Mouse (Mus musculus): ENCODE measurements around the gene Gm3460. TPM values are rescaled to one million over a fixed set of nuclear protein-coding genes. Genes with fewer than 3 reads are reported as not detected.
"Not testable (repeated sequence)": the region's sequence is repeated elsewhere in the genome, so short reads cannot be mapped to it uniquely, and the experiment has no call there.

The Gm3460 gene
- total RNA-seq (2012; rRNA removed), result not detected in 2 replicates
- not detected for polyA plus RNA-seq (2012; ENCODE audit: insufficient read depth in 1 of 2, insufficient read length in 2 of 2, low read depth in 1 of 2, low replicate concordance in 2 of 2, missing spikeins in 1 of 2)

- not testable (repeated sequence) for H3K4me3 ChIP-seq (ENCODE audit: control insufficient read depth in 1 of 2, insufficient read depth in 1 of 2, low read depth in 2 of 2, low read length in 2 of 2)
Measured at GRCm38 (mm10) chr14:6622318-6622717, at the start of gene Gm3460. TSS of gene Gm3460 (minus strand) at chr14:6622418.

GRCm38 (mm10) chr14:6606436-6606835 lies 15.8 kb downstream of the Gm3460 start:
- not testable (repeated sequence) for H3K9me3 ChIP-seq (replicated peaks; ENCODE audit: insufficient read depth, low read length)

More at GRCm38 (mm10) chr14:6622318-6622717, at the start of gene Gm3460:
- DNase-seq (ENCODE audit: low read depth, low spot score); H3K9me3 ChIP-seq (replicated peaks; ENCODE audit: insufficient read depth, low read length); H3K4me1 ChIP-seq (ENCODE audit: control insufficient read depth in 1 of 2, insufficient read depth in 2 of 2, low read length in 2 of 2); H3K36me3 ChIP-seq (ENCODE audit: control insufficient read depth in 1 of 2, insufficient read depth in 2 of 2, low read length in 2 of 2); H3K79me2 ChIP-seq (ENCODE audit: control insufficient read depth, insufficient read depth, low read length, poor library complexity); H3K27me3 ChIP-seq (ENCODE audit: control insufficient read depth in 1 of 2, insufficient read depth in 2 of 2, low read length in 2 of 2); H3K9ac ChIP-seq (ENCODE audit: control insufficient read depth, low read depth, low read length, poor library complexity, severe bottlenecking); H3K27ac ChIP-seq (ENCODE audit: control insufficient read depth, low read depth, low read length): not testable (repeated sequence)

GRCm38 (mm10) chr14:6605004-6605403 lies 17.2 kb downstream of the Gm3460 start:
- not testable (repeated sequence) for H3K9me3 ChIP-seq (replicated peaks; ENCODE audit: insufficient read depth, low read length); H3K36me3 ChIP-seq (ENCODE audit: control insufficient read depth in 1 of 2, insufficient read depth in 2 of 2, low read length in 2 of 2); H3K4me1 ChIP-seq (ENCODE audit: control insufficient read depth in 1 of 2, insufficient read depth in 2 of 2, low read length in 2 of 2); H3K4me3 ChIP-seq (ENCODE audit: control insufficient read depth in 1 of 2, insufficient read depth in 1 of 2, low read depth in 2 of 2, low read length in 2 of 2); H3K27me3 ChIP-seq (ENCODE audit: control insufficient read depth in 1 of 2, insufficient read depth in 2 of 2, low read length in 2 of 2); DNase-seq (ENCODE audit: low read depth, low spot score); H3K9ac ChIP-seq (ENCODE audit: control insufficient read depth, low read depth, low read length, poor library complexity, severe bottlenecking); H3K27ac ChIP-seq (ENCODE audit: control insufficient read depth, low read depth, low read length); H3K79me2 ChIP-seq (ENCODE audit: control insufficient read depth, insufficient read depth, low read length, poor library complexity)

More at GRCm38 (mm10) chr14:6606436-6606835, 15.8 kb downstream of the Gm3460 start:
- H3K4me3 ChIP-seq (ENCODE audit: control insufficient read depth in 1 of 2, insufficient read depth in 1 of 2, low read depth in 2 of 2, low read length in 2 of 2); H3K4me1 ChIP-seq (ENCODE audit: control insufficient read depth in 1 of 2, insufficient read depth in 2 of 2, low read length in 2 of 2); H3K27ac ChIP-seq (ENCODE audit: control insufficient read depth, low read depth, low read length); H3K79me2 ChIP-seq (ENCODE audit: control insufficient read depth, insufficient read depth, low read length, poor library complexity); H3K36me3 ChIP-seq (ENCODE audit: control insufficient read depth in 1 of 2, insufficient read depth in 2 of 2, low read length in 2 of 2); H3K27me3 ChIP-seq (ENCODE audit: control insufficient read depth in 1 of 2, insufficient read depth in 2 of 2, low read length in 2 of 2); H3K9ac ChIP-seq (ENCODE audit: control insufficient read depth, low read depth, low read length, poor library complexity, severe bottlenecking); DNase-seq (ENCODE audit: low read depth, low spot score): not testable (repeated sequence)

DNA sequence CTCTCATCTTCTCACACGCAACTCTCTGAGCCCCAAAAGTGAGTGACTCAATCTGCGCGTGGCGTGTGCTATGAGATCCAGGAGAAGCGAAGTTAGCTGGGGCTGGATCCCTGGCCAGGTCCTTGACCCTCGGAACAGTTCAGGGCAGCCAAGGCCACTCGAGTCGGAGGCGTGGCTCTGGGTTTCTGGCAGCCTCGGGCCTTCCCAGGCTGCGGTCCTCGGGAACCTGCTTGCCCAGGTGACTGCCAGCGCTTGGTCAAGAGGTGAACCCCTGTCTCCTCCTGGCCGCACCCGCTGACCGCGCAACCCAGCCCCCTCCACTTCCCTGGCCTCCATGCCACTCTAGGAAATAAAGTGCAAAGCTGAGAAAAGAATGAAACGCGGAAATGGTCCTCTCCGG lies 17.7 kb downstream of the Gm3460 start:
- H3K9me3 ChIP-seq (replicated peaks; ENCODE audit: insufficient read depth, low read length); H3K4me3 ChIP-seq (ENCODE audit: control insufficient read depth in 1 of 2, insufficient read depth in 1 of 2, low read depth in 2 of 2, low read length in 2 of 2); H3K9ac ChIP-seq (ENCODE audit: control insufficient read depth, low read depth, low read length, poor library complexity, severe bottlenecking); H3K27me3 ChIP-seq (ENCODE audit: control insufficient read depth in 1 of 2, insufficient read depth in 2 of 2, low read length in 2 of 2); H3K36me3 ChIP-seq (ENCODE audit: control insufficient read depth in 1 of 2, insufficient read depth in 2 of 2, low read length in 2 of 2); DNase-seq (ENCODE audit: low read depth, low spot score); H3K4me1 ChIP-seq (ENCODE audit: control insufficient read depth in 1 of 2, insufficient read depth in 2 of 2, low read length in 2 of 2); H3K79me2 ChIP-seq (ENCODE audit: control insufficient read depth, insufficient read depth, low read length, poor library complexity); H3K27ac ChIP-seq (ENCODE audit: control insufficient read depth, low read depth, low read length): not testable (repeated sequence)

GRCm38 (mm10) chr14:6590513-6590912 lies 31.7 kb downstream of the Gm3460 start, which contains the start of gene Gm3629:
TSS of gene Gm3629 (minus strand) at chr14:6590613.
- not testable (repeated sequence) for H3K4me1 ChIP-seq (ENCODE audit: control insufficient read depth in 1 of 2, insufficient read depth in 2 of 2, low read length in 2 of 2); H3K27me3 ChIP-seq (ENCODE audit: control insufficient read depth in 1 of 2, insufficient read depth in 2 of 2, low read length in 2 of 2); H3K9me3 ChIP-seq (replicated peaks; ENCODE audit: insufficient read depth, low read length); H3K4me3 ChIP-seq (ENCODE audit: control insufficient read depth in 1 of 2, insufficient read depth in 1 of 2, low read depth in 2 of 2, low read length in 2 of 2); H3K9ac ChIP-seq (ENCODE audit: control insufficient read depth, low read depth, low read length, poor library complexity, severe bottlenecking); DNase-seq (ENCODE audit: low read depth, low spot score); H3K79me2 ChIP-seq (ENCODE audit: control insufficient read depth, insufficient read depth, low read length, poor library complexity); H3K36me3 ChIP-seq (ENCODE audit: control insufficient read depth in 1 of 2, insufficient read depth in 2 of 2, low read length in 2 of 2); H3K27ac ChIP-seq (ENCODE audit: control insufficient read depth, low read depth, low read length)

Other genes starting within 250 kb of the Gm3460 start
- not detected in 2 replicates for gene Gm16440, start 232.1 kb downstream of the Gm3460 start, total RNA-seq (2012; rRNA removed)
- gene Gm16440, start 232.1 kb downstream of the Gm3460 start, polyA plus RNA-seq (2012; ENCODE audit: insufficient read depth in 1 of 2, insufficient read length in 2 of 2, low read depth in 1 of 2, low replicate concordance in 2 of 2, missing spikeins in 1 of 2), result not detected
- gene Gm3591, start 209.9 kb downstream of the Gm3460 start, total RNA-seq (2012; rRNA removed), result not detected in 2 replicates
- gene Gm3591, start 209.9 kb downstream of the Gm3460 start, polyA plus RNA-seq (2012; ENCODE audit: insufficient read depth in 1 of 2, insufficient read length in 2 of 2, low read depth in 1 of 2, low replicate concordance in 2 of 2, missing spikeins in 1 of 2), result not detected
- gene Gm3594, start 177.8 kb downstream of the Gm3460 start, total RNA-seq (2012; rRNA removed), result not detected in 2 replicates
- not detected for gene Gm3594, start 177.8 kb downstream of the Gm3460 start, polyA plus RNA-seq (2012; ENCODE audit: insufficient read depth in 1 of 2, insufficient read length in 2 of 2, low read depth in 1 of 2, low replicate concordance in 2 of 2, missing spikeins in 1 of 2)
- gene Gm8356, start 85.1 kb downstream of the Gm3460 start, total RNA-seq (2012; rRNA removed), result not detected in 2 replicates
- gene Gm8356, start 85.1 kb downstream of the Gm3460 start, polyA plus RNA-seq (2012; ENCODE audit: insufficient read depth in 1 of 2, insufficient read length in 2 of 2, low read depth in 1 of 2, low replicate concordance in 2 of 2, missing spikeins in 1 of 2), result not detected
- not detected in 2 replicates for gene Gm3629, start 31.8 kb downstream of the Gm3460 start, total RNA-seq (2012; rRNA removed)
- gene Gm3629, start 31.8 kb downstream of the Gm3460 start, polyA plus RNA-seq (2012; ENCODE audit: insufficient read depth in 1 of 2, insufficient read length in 2 of 2, low read depth in 1 of 2, low replicate concordance in 2 of 2, missing spikeins in 1 of 2), result not detected
- not detected in 2 replicates for gene Gm10251, start 61.8 kb upstream of the Gm3460 start, total RNA-seq (2012; rRNA removed)
- not detected for gene Gm10251, start 61.8 kb upstream of the Gm3460 start, polyA plus RNA-seq (2012; ENCODE audit: insufficient read depth in 1 of 2, insufficient read length in 2 of 2, low read depth in 1 of 2, low replicate concordance in 2 of 2, missing spikeins in 1 of 2)
- not detected in 2 replicates for gene Gm8050, start 97.8 kb upstream of the Gm3460 start, total RNA-seq (2012; rRNA removed)
- not detected for gene Gm8050, start 97.8 kb upstream of the Gm3460 start, polyA plus RNA-seq (2012; ENCODE audit: insufficient read depth in 1 of 2, insufficient read length in 2 of 2, low read depth in 1 of 2, low replicate concordance in 2 of 2, missing spikeins in 1 of 2)
- not detected in 2 replicates for gene Gm3636, start 119.9 kb upstream of the Gm3460 start, total RNA-seq (2012; rRNA removed)
- gene Gm3636, start 119.9 kb upstream of the Gm3460 start, polyA plus RNA-seq (2012; ENCODE audit: insufficient read depth in 1 of 2, insufficient read length in 2 of 2, low read depth in 1 of 2, low replicate concordance in 2 of 2, missing spikeins in 1 of 2), result not detected
- not detected in 2 replicates for gene Gm8362, start 152.0 kb upstream of the Gm3460 start, total RNA-seq (2012; rRNA removed)
- not detected for gene Gm8362, start 152.0 kb upstream of the Gm3460 start, polyA plus RNA-seq (2012; ENCODE audit: insufficient read depth in 1 of 2, insufficient read length in 2 of 2, low read depth in 1 of 2, low replicate concordance in 2 of 2, missing spikeins in 1 of 2)
- not detected in 2 replicates for gene Gm3642, start 217.9 kb upstream of the Gm3460 start, total RNA-seq (2012; rRNA removed)
- not detected for gene Gm3642, start 217.9 kb upstream of the Gm3460 start, polyA plus RNA-seq (2012; ENCODE audit: insufficient read depth in 1 of 2, insufficient read length in 2 of 2, low read depth in 1 of 2, low replicate concordance in 2 of 2, missing spikeins in 1 of 2)

All from MEL (cell line).